Mouse (Mus musculus) liver, adult 2 months (tissue): ENCODE data around the gene Palm.
A peak's percentile ranks its signal among the peaks of the same experiment; 100 is the strongest.

Source experiments
- CTCF ChIP-seq: fragments of 200-500 bp; IDR thresholded peaks from 2 replicates; pipeline ENCODE4 v1.5.1; 2011; ENCODE audit warnings: low read depth, low read length, control low read depth
- POLR2A ChIP-seq: fragments of 200-500 bp; IDR thresholded peaks from 2 replicates; pipeline ENCODE4 v1.6.1; 2011; ENCODE audit warnings: low read length, control low read depth; ENCODE audit not compliant: insufficient read depth; ENCODE audit errors: extremely low read depth

DNA sequence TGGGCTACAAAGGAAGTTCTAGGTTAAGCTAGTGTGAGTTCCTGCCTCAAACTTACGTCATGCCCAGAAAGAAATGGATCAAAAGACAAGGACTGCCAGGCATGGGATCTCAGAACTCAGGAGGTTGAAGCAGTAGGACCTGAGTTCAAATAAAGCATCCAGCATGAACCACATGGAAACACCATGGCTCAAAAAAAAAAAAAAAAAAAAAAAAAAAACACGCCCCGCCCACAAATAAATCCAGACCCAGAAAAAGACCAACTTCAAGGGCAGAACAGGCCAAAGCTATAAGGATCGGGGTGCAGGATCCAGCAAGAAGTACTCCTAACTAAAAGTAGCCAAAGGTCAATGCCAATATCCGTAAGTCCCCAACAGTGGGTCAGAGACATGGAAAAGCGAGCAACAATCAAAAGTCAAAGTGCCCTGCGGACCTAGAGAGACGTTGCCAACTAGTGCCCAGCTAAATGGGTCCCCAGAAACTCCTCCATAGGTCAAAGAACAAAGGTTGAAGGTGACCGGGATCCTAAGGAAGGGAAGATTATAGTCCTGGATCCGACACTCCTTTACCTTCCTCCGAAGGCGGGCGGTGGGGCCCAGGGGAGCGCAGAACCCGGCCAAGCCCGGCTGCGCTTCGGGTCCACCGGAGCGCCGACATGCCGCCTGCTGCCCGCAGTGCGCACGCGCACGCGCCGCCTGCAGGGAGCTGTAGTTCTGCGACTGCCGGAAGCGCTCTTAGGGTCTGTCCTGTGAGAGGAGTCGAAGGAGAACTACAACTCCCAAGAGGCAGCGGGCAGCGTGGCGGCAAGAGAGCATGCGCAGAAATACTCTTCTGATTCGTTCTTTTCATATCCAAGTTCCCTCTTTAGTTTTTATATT, 47.2 kb upstream of the Palm start, which contains the start of gene Polrmt:
- TF ChIP-seq CTCF (peak; percentile 41), POLR2A (peak; percentile 65; the same call in 1 of the 2 replicates)
